ENCODE assay signal across 15 mouse cellular contexts in the genomic region with DNA sequence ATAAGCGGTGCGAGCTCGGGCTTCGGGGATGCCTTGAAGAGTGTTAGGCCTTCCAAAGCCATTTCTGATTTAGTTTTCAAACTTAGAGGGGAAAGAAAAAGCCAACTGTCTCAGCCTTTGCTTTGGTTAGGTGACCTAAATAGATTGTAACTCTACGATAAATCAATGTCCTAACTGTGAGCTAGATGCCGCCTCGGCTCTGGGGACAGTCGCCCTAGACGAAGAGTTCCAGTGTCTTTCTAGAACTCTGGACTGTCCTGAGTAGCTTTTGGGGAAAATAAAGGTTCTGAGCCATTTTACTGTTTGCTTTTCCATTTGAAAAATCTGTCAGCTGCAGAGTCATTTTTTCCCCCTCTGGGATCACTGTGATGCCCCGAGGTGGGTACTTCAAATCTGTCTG. TPM values are rescaled to one million over a fixed set of nuclear protein-coding genes. Genes with fewer than 3 reads are reported as not detected.
DNase-seq lines count a peak whose midpoint lies in the region; ATAC-seq and TF ChIP-seq lines count a peak whose summit lies in the region.
"Had no signal": no experiment of that assay in that cellular context is flagged by ENCODE, and none has a peak within 500 bp of the region (broad histone marks: within the 10 kb centered on the region; RNA-seq: fewer than 3 reads in every experiment).

No protein-coding gene starts in this region.

- 56% methylated on average over 10 of the region's 10 CpGs for WGBS in kidney, embryonic 15.5 days
- 60% methylated on average over 10 of the region's 10 CpGs for WGBS in kidney, embryonic 16.5 days
- 35% methylated on average over 10 of the region's 10 CpGs for WGBS in forebrain, embryonic 14.5 days
- WGBS in forebrain, postnatal 0 days: 43% methylated on average over 10 of the region's 10 CpGs
- 27% methylated on average over 10 of the region's 10 CpGs for WGBS in midbrain, embryonic 13.5 days

- DNase-seq in forebrain, embryonic 14.5 days (ENCODE audit: low spot score): no peak
- no peak for DNase-seq in forebrain, postnatal 0 days
- no peak for DNase-seq in thymus, postnatal 10 days (ENCODE audit: low spot score in 2 of 2)
- DNase-seq in embryo, embryonic 9.5 days (ENCODE audit: extremely low spot score): no peak
- DNase-seq: adrenal gland, adult 8-10 months; kidney, adult 9 months; liver; lung, adult 18-20 months; lung, postnatal 36 days; thymus, postnatal 14 days had no signal

- no peak overlapping the region for H3K9ac ChIP-seq in kidney, embryonic 15.5 days
- no peak overlapping the region for H3K9ac ChIP-seq in kidney, embryonic 16.5 days (replicated peaks; ENCODE audit: low read length)
- no peak overlapping the region for H3K9ac ChIP-seq in forebrain, embryonic 14.5 days (ENCODE audit: low read length)
- H3K9ac ChIP-seq in forebrain, postnatal 0 days: no peak overlapping the region
- H3K9ac ChIP-seq in midbrain, embryonic 13.5 days (replicated peaks): no peak overlapping the region; the same call in 1 of the 2 replicates
- H3K9ac ChIP-seq: heart, embryonic 15.5 days had no signal

- no peak for TF ChIP-seq CTCF in forebrain, postnatal 0 days (IDR thresholded peaks at IDR 0.05; ENCODE audit: low read depth)

- no peak overlapping the region for H3K27ac ChIP-seq in kidney, embryonic 15.5 days
- no peak overlapping the region for H3K27ac ChIP-seq in kidney, embryonic 16.5 days (ENCODE audit: low read length)
- H3K27ac ChIP-seq in forebrain, embryonic 14.5 days (ENCODE audit: low read depth, low read length): peak overlapping the region; percentile 2; the same call in 1 of the 2 replicates
- no peak overlapping the region for H3K27ac ChIP-seq in forebrain, postnatal 0 days (ENCODE audit: low read depth, low read length)
- H3K27ac ChIP-seq in midbrain, embryonic 13.5 days: no peak overlapping the region; the same call in 1 of the 2 replicates
- H3K27ac ChIP-seq: heart, embryonic 15.5 days had no signal

- no peaks in the 10 kb centered on the region for H3K36me3 ChIP-seq in kidney, embryonic 15.5 days
- no peaks in the 10 kb centered on the region for H3K36me3 ChIP-seq in kidney, embryonic 16.5 days (ENCODE audit: insufficient read depth, low read length)
- no peaks in the 10 kb centered on the region for H3K36me3 ChIP-seq in forebrain, embryonic 14.5 days (ENCODE audit: control insufficient read depth, insufficient read depth, low read length)
- H3K36me3 ChIP-seq in forebrain, postnatal 0 days (ENCODE audit: insufficient read depth): no peaks in the 10 kb centered on the region
- no peaks in the 10 kb centered on the region for H3K36me3 ChIP-seq in midbrain, embryonic 13.5 days
- H3K36me3 ChIP-seq: heart, embryonic 15.5 days had no signal

- H3K9me3 ChIP-seq in kidney, embryonic 15.5 days (replicated peaks): no peaks in the 10 kb centered on the region
- no peaks in the 10 kb centered on the region for H3K9me3 ChIP-seq in kidney, embryonic 16.5 days (ENCODE audit: low read length)
- no peaks in the 10 kb centered on the region for H3K9me3 ChIP-seq in forebrain, embryonic 14.5 days (replicated peaks; ENCODE audit: control insufficient read depth, low read length)
- no peaks in the 10 kb centered on the region for H3K9me3 ChIP-seq in forebrain, postnatal 0 days (ENCODE audit: low read length)
- no peaks in the 10 kb centered on the region for H3K9me3 ChIP-seq in midbrain, embryonic 13.5 days
- H3K9me3 ChIP-seq: heart, embryonic 15.5 days had no signal

- ATAC-seq in kidney, embryonic 15.5 days (replicated peaks; ENCODE audit: low FRiP score): 0 out of 2 replicates have a peak, but pooled peaks have one; percentile 3
- no peak for ATAC-seq in kidney, embryonic 16.5 days (ENCODE audit: low FRiP score, low TSS enrichment)
- no peak for ATAC-seq in forebrain, embryonic 14.5 days
- ATAC-seq in forebrain, postnatal 0 days: no peak
- no peak for ATAC-seq in midbrain, embryonic 13.5 days
- ATAC-seq: CD4-positive, CD25-positive, alpha-beta regulatory T cell, adult 4 months had no signal

- H3K27me3 ChIP-seq in kidney, embryonic 15.5 days: peaks cover 57% of the 10 kb centered on the region
- H3K27me3 ChIP-seq in kidney, embryonic 16.5 days (ENCODE audit: insufficient read depth, low read length): peaks cover 54% of the 10 kb centered on the region
- 0 out of 2 replicates have a peak, but pooled peaks cover 21% of the 10 kb centered on the region for H3K27me3 ChIP-seq in forebrain, embryonic 14.5 days (replicated peaks; ENCODE audit: control insufficient read depth, insufficient read depth, low read length)
- H3K27me3 ChIP-seq in forebrain, postnatal 0 days (ENCODE audit: insufficient read depth, low read length): peaks cover 39% of the 10 kb centered on the region
- peaks cover 73% of the 10 kb centered on the region for H3K27me3 ChIP-seq in midbrain, embryonic 13.5 days

- no peak overlapping the region for H3K4me3 ChIP-seq in kidney, embryonic 15.5 days (replicated peaks)
- H3K4me3 ChIP-seq in kidney, embryonic 16.5 days (ENCODE audit: low read length): no peak overlapping the region
- no peak overlapping the region for H3K4me3 ChIP-seq in forebrain, embryonic 14.5 days (ENCODE audit: low read depth, low read length)
- no peak overlapping the region for H3K4me3 ChIP-seq in forebrain, postnatal 0 days (ENCODE audit: low read depth, low read length)
- H3K4me3 ChIP-seq in midbrain, embryonic 13.5 days (replicated peaks): no peak overlapping the region
- H3K4me3 ChIP-seq: heart, embryonic 15.5 days had no signal

- peak overlapping the region; percentile 23; the same call in 1 of the 2 replicates for H3K4me2 ChIP-seq in kidney, embryonic 15.5 days
- no peak overlapping the region for H3K4me2 ChIP-seq in kidney, embryonic 16.5 days (replicated peaks; ENCODE audit: low read depth, low read length)
- peak overlapping the region; percentile 30 for H3K4me2 ChIP-seq in forebrain, embryonic 14.5 days (ENCODE audit: low read length)
- peak overlapping the region; percentile 13; the same call in 1 of the 2 replicates for H3K4me2 ChIP-seq in forebrain, postnatal 0 days (ENCODE audit: low read depth)
- 0 out of 2 replicates have a peak overlapping the region, but pooled peaks have one; percentile 19 for H3K4me2 ChIP-seq in midbrain, embryonic 13.5 days (replicated peaks)
- H3K4me2 ChIP-seq: heart, embryonic 15.5 days had no signal

- H3K4me1 ChIP-seq in kidney, embryonic 15.5 days: peaks cover 10% of the 10 kb centered on the region; the same call in 1 of the 2 replicates
- H3K4me1 ChIP-seq in kidney, embryonic 16.5 days (ENCODE audit: insufficient read depth, low read length): 0 out of 2 replicates have a peak, but pooled peaks cover 7% of the 10 kb centered on the region
- peaks cover 18% of the 10 kb centered on the region for H3K4me1 ChIP-seq in forebrain, embryonic 14.5 days (ENCODE audit: control insufficient read depth, insufficient read depth, low read length)
- H3K4me1 ChIP-seq in forebrain, postnatal 0 days (ENCODE audit: insufficient read depth): no peaks in the 10 kb centered on the region
- H3K4me1 ChIP-seq in midbrain, embryonic 13.5 days (replicated peaks): peaks cover 30% of the 10 kb centered on the region
- H3K4me1 ChIP-seq: heart, embryonic 15.5 days had no signal

RNA-seq across cellular contexts. Expression of gene Clybl, which starts 49.6 kb away (rescaled TPM):
- polyA plus RNA-seq in kidney, embryonic 15.5 days (2015; fragmentation: Nextera tagmentation; extraction: Ambion mirVana): 25.4 and 27.2 TPM in 2 replicates
- polyA plus RNA-seq in kidney, embryonic 16.5 days (2015; fragmentation: Nextera tagmentation; extraction: Ambion mirVana): 31.3 and 35.6 TPM in 2 replicates
- polyA plus RNA-seq in forebrain, embryonic 14.5 days (2014; fragmentation: Nextera tagmentation; extraction: Ambion mirVana): 16.0 and 18.9 TPM in 2 replicates
- 10.6 TPM in 2 replicates for total RNA-seq in forebrain, postnatal 0 days (2014; rRNA removed)
- 15.8 and 21.0 TPM in 2 replicates for polyA plus RNA-seq in forebrain, postnatal 0 days (2015; fragmentation: Nextera tagmentation; extraction: Ambion mirVana)
- polyA plus RNA-seq in midbrain, embryonic 13.5 days (2015; fragmentation: Nextera tagmentation; extraction: Ambion mirVana): 23.9 and 24.1 TPM in 2 replicates
